Mouse (Mus musculus): ENCODE results near the gene Dlx4. TPM values are rescaled to one million over a fixed set of nuclear protein-coding genes. Genes with fewer than 3 reads are reported as not detected.

The Dlx4 gene
- not detected for polyA plus RNA-seq (2017; shearing (Covaris generic))

GRCm38 (mm10) chr11:95145851-95146403 is at the start of gene Dlx4:
Gene Dlx4 (minus strand): TSS chr11:95146263.

GRCm38 (mm10) chr11:95119990-95120632 is 26.0 kb downstream of the Dlx4 start, which contains the start of gene Dlx3:
Gene Dlx3 (plus strand): TSS chr11:95120119.

Other genes starting within 250 kb of the Dlx4 start
- gene Col1a1, start 210.0 kb downstream of the Dlx4 start, polyA plus RNA-seq (2017; shearing (Covaris generic)), result 0.54 TPM
- gene Hils1, start 178.7 kb downstream of the Dlx4 start, polyA plus RNA-seq (2017; shearing (Covaris generic)), result not detected
- not detected for gene Sgca, start 169.9 kb downstream of the Dlx4 start, polyA plus RNA-seq (2017; shearing (Covaris generic))
- gene Ppp1r9b, start 155.2 kb downstream of the Dlx4 start, polyA plus RNA-seq (2017; shearing (Covaris generic)), result 12.6 TPM
- gene Samd14, start 136.4 kb downstream of the Dlx4 start, polyA plus RNA-seq (2017; shearing (Covaris generic)), result 0.46 TPM
- gene Pdk2, start 104.9 kb downstream of the Dlx4 start, polyA plus RNA-seq (2017; shearing (Covaris generic)), result 17.3 TPM
- 1.7 TPM for gene Itga3, start 69.5 kb downstream of the Dlx4 start, polyA plus RNA-seq (2017; shearing (Covaris generic))
- gene Dlx3, start 26.1 kb downstream of the Dlx4 start, polyA plus RNA-seq (2017; shearing (Covaris generic)), result not detected
- not detected for gene Tac4, start 115.3 kb upstream of the Dlx4 start, polyA plus RNA-seq (2017; shearing (Covaris generic))
- gene Kat7, start 164.0 kb upstream of the Dlx4 start, polyA plus RNA-seq (2017; shearing (Covaris generic)), result 116 TPM
- 22.3 TPM for gene Fam117a, start 190.8 kb upstream of the Dlx4 start, polyA plus RNA-seq (2017; shearing (Covaris generic))
- 79.2 TPM for gene Slc35b1, start 238.4 kb upstream of the Dlx4 start, polyA plus RNA-seq (2017; shearing (Covaris generic))

All from activated CD4-positive, CD25-positive, alpha-beta regulatory T cell, adult 9 weeks (primary cell).